Mouse (Mus musculus): Measurements from ENCODE around the gene Ppp1r17. TPM values are rescaled to one million over a fixed set of nuclear protein-coding genes. Genes with fewer than 3 reads are reported as not detected.

Gene Ppp1r17
- polyA plus RNA-seq, 1 experiment = not detected

GRCm38 (mm10) chr6:56029986-56030385 lies 12.7 kb downstream of the Ppp1r17 start:
- no peaks in the 10 kb centered on the region for H3K36me3 ChIP-seq (ENCODE audit: control insufficient read depth)
- no peak overlapping the region for H3K4me3 ChIP-seq (replicated peaks)
- no peaks in the 10 kb centered on the region; the same call in 1 of the 2 replicates for H3K9me3 ChIP-seq (ENCODE audit: control insufficient read depth, low read length)
- no peaks in the 10 kb centered on the region for H3K4me1 ChIP-seq (ENCODE audit: control insufficient read depth)
- no peaks in the 10 kb centered on the region for H3K27me3 ChIP-seq (ENCODE audit: control insufficient read depth)
- TF ChIP-seq GATA1 (IDR thresholded peaks at IDR 0.05; ENCODE audit: low read length) (no peak), TAL1 (IDR thresholded peaks at IDR 0.05; ENCODE audit: low read length) (no peak)

- H3K4me3 ChIP-seq (replicated peaks) = no peak overlapping the region
- TF ChIP-seq GATA1 (IDR thresholded peaks at IDR 0.05; ENCODE audit: low read length) (no peak), TAL1 (IDR thresholded peaks at IDR 0.05; ENCODE audit: low read length) (no peak)
These were observed 14.9 kb downstream of the Ppp1r17 start for GRCm38 (mm10) chr6:56032231-56032630.

DNA sequence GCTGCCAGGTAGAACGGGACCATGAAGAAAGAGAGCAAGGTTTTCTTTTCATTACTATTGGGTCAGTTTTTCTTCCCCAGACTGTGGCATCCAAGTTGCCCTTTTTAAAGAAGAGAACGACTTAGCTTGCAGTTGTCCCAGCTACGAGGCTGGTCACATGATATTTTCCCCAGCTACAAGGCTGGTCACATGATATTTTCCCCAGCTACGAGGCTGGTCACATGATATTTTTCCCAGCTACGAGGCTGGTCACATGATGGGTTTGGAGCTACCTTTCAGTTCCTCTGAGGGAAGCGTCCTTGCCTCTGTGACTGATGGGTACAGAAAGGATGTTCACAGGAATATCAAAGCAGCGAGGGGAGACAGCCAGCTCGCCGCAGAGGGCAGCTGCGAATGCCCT lies 17.8 kb downstream of the Ppp1r17 start:
- Histone ChIP-seq H3K36me3 (ENCODE audit: control insufficient read depth) (no peaks in the 10 kb centered on the region), H3K4me1 (ENCODE audit: control insufficient read depth) (no peaks in the 10 kb centered on the region), H3K9me3 (ENCODE audit: control insufficient read depth, low read length) (no peaks in the 10 kb centered on the region), H3K4me3 (replicated peaks) (no peak overlapping the region), H3K27me3 (ENCODE audit: control insufficient read depth) (no peaks in the 10 kb centered on the region)
- no peak for TF ChIP-seq GATA1 (IDR thresholded peaks at IDR 0.05; ENCODE audit: low read length)
- TF ChIP-seq TAL1 (IDR thresholded peaks at IDR 0.05; ENCODE audit: low read length) = no peak

More at GRCm38 (mm10) chr6:56032231-56032630, 14.9 kb downstream of the Ppp1r17 start:
- H3K36me3 ChIP-seq (ENCODE audit: control insufficient read depth) = no peaks in the 10 kb centered on the region
- no peaks in the 10 kb centered on the region for H3K9me3 ChIP-seq (ENCODE audit: control insufficient read depth, low read length)
- no peaks in the 10 kb centered on the region for H3K4me1 ChIP-seq (ENCODE audit: control insufficient read depth)
- no peaks in the 10 kb centered on the region for H3K27me3 ChIP-seq (ENCODE audit: control insufficient read depth)

GRCm38 (mm10) chr6:56039476-56040055 lies 22.3 kb downstream of the Ppp1r17 start:
- H3K9me3 ChIP-seq (ENCODE audit: control insufficient read depth, low read length) = no peaks in the 10 kb centered on the region
- no peaks in the 10 kb centered on the region for H3K36me3 ChIP-seq (ENCODE audit: control insufficient read depth)
- H3K4me3 ChIP-seq (replicated peaks) = no peak overlapping the region
- H3K27me3 ChIP-seq (ENCODE audit: control insufficient read depth) = no peaks in the 10 kb centered on the region
- TF ChIP-seq TAL1 (IDR thresholded peaks at IDR 0.05; ENCODE audit: low read length) = no peak
- no peak for TF ChIP-seq GATA1 (IDR thresholded peaks at IDR 0.05; ENCODE audit: low read length)
- no peaks in the 10 kb centered on the region for H3K4me1 ChIP-seq (ENCODE audit: control insufficient read depth)

DNA sequence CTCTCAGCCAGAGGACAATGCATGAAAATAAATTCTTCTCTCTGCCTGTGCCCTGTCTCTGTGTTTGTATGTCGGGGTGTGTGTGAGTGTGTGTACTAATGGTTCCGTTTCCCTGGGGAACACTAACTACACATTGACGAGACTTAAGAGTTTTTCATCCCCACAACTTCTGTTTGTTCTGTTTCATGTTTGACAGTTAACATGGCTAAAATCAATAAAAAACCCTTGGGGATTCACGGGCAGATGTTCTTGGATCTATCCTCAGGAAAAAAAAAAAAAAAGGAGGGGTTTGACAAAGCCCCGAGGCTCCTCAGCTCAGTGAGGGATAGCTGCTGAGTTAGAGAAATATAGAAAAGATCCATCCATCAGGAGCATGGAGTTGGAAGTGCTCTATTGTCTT lies 27.0 kb downstream of the Ppp1r17 start:
- TF ChIP-seq GATA1 (IDR thresholded peaks at IDR 0.05; ENCODE audit: low read length) (no peak), TAL1 (IDR thresholded peaks at IDR 0.05; ENCODE audit: low read length) (no peak)
- H3K36me3 ChIP-seq (ENCODE audit: control insufficient read depth) = no peaks in the 10 kb centered on the region
- H3K9me3 ChIP-seq (ENCODE audit: control insufficient read depth, low read length) = no peaks in the 10 kb centered on the region

DNA sequence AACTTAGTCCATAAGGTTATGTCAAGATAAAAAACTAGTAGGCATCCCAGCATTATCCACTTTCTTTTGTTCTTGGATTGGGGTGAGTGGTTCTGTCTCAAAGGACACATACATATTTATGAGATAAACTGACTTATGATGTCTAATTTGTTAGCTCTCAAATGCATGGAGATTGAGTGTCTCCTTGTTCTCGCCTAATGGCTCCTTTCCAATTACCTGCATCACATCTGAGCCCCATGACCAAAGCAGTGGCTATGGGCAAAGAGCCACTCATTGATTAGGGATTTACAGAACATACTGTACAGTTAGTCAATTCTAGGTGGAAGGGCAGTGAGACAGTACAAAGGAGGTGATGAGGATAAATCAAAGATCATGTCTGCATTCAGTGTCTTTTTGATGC lies 27.4 kb downstream of the Ppp1r17 start:
- no peak overlapping the region for H3K4me3 ChIP-seq (replicated peaks)
- no peaks in the 10 kb centered on the region for H3K9me3 ChIP-seq (ENCODE audit: control insufficient read depth, low read length)
- no peak for TF ChIP-seq TAL1 (IDR thresholded peaks at IDR 0.05; ENCODE audit: low read length)
- TF ChIP-seq GATA1 (IDR thresholded peaks at IDR 0.05; ENCODE audit: low read length) = no peak
- no peaks in the 10 kb centered on the region for H3K27me3 ChIP-seq (ENCODE audit: control insufficient read depth)
- H3K4me1 ChIP-seq (ENCODE audit: control insufficient read depth) = no peaks in the 10 kb centered on the region
- H3K36me3 ChIP-seq (ENCODE audit: control insufficient read depth) = no peaks in the 10 kb centered on the region

More for the DNA sequence above, 27.0 kb downstream of the Ppp1r17 start:
- Histone ChIP-seq H3K4me1 (ENCODE audit: control insufficient read depth) (no peaks in the 10 kb centered on the region), H3K27me3 (ENCODE audit: control insufficient read depth) (no peaks in the 10 kb centered on the region), H3K4me3 (replicated peaks) (no peak overlapping the region)

GRCm38 (mm10) chr6:56048580-56048979 lies 31.3 kb downstream of the Ppp1r17 start:
- no peaks in the 10 kb centered on the region for H3K36me3 ChIP-seq (ENCODE audit: control insufficient read depth)
- H3K4me3 ChIP-seq (replicated peaks) = no peak overlapping the region
- no peaks in the 10 kb centered on the region for H3K4me1 ChIP-seq (ENCODE audit: control insufficient read depth)
- no peaks in the 10 kb centered on the region for H3K27me3 ChIP-seq (ENCODE audit: control insufficient read depth)
- H3K9me3 ChIP-seq (ENCODE audit: control insufficient read depth, low read length) = no peaks in the 10 kb centered on the region
- TF ChIP-seq TAL1 (IDR thresholded peaks at IDR 0.05; ENCODE audit: low read length) (no peak), GATA1 (IDR thresholded peaks at IDR 0.05; ENCODE audit: low read length) (no peak)

GRCm38 (mm10) chr6:56049104-56049503 lies 31.8 kb downstream of the Ppp1r17 start:
- no peak overlapping the region for H3K4me3 ChIP-seq (replicated peaks)
- H3K36me3 ChIP-seq (ENCODE audit: control insufficient read depth) = no peaks in the 10 kb centered on the region
- TF ChIP-seq TAL1 (IDR thresholded peaks at IDR 0.05; ENCODE audit: low read length) = no peak
- no peak for TF ChIP-seq GATA1 (IDR thresholded peaks at IDR 0.05; ENCODE audit: low read length)
- no peaks in the 10 kb centered on the region for H3K9me3 ChIP-seq (ENCODE audit: control insufficient read depth, low read length)
- H3K4me1 ChIP-seq (ENCODE audit: control insufficient read depth) = no peaks in the 10 kb centered on the region
- no peaks in the 10 kb centered on the region for H3K27me3 ChIP-seq (ENCODE audit: control insufficient read depth)

DNA sequence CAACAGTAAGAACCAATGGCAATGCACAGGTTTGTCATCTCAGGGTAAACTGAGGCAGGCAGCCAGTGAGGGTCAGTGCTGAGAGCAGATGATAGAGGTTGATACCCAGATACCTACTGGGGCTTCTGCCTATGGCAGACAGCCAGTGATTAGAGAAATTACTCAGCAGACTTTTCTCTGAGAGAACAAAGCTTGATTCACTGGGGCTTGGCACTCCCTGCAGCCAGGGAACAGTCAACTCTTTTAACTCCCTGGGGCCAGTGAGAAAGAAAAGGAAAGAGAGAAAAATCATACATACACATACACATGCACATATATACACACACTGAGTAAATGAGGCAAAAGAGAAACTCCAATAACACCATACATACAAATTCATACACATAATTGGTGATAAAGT lies 46.4 kb downstream of the Ppp1r17 start:
- H3K4me3 ChIP-seq (replicated peaks) = no peak overlapping the region
- H3K36me3 ChIP-seq (ENCODE audit: control insufficient read depth) = no peaks in the 10 kb centered on the region
- no peaks in the 10 kb centered on the region for H3K27me3 ChIP-seq (ENCODE audit: control insufficient read depth)
- no peaks in the 10 kb centered on the region for H3K9me3 ChIP-seq (ENCODE audit: control insufficient read depth, low read length)
- H3K4me1 ChIP-seq (ENCODE audit: control insufficient read depth) = no peaks in the 10 kb centered on the region
- no peak for TF ChIP-seq TAL1 (IDR thresholded peaks at IDR 0.05; ENCODE audit: low read length)
- TF ChIP-seq GATA1 (IDR thresholded peaks at IDR 0.05; ENCODE audit: low read length) = no peak

All from erythroblast, embryonic 14.5 days (primary cell).